Mouse (Mus musculus) MEL (cell line): Measurements from ENCODE around the gene Sprr2i. TPM values are rescaled to one million over a fixed set of nuclear protein-coding genes. Genes with fewer than 3 reads are reported as not detected.

Experiments
- DNase-seq: peaks from one replicate; pipeline ENCODE4 v3.0.0; 2011; ENCODE audit warnings: low read depth, low spot score
- H3K27ac ChIP-seq: 2 replicates; pipeline ENCODE4 v1.5.1; 2012; ENCODE audit warnings: low read depth, mild to moderate bottlenecking, control low read depth, low read length, moderate library complexity; ENCODE audit not compliant: control insufficient read depth
- H3K27me3 ChIP-seq, 2 experiments: fragments of 150-350 bp in 1 of 2; sonication (generic) in 1 of 2; 2 replicates each; pipeline ENCODE4 v1.6.1; 2012; ENCODE audit warnings: low read length in 2 of 2, mild to moderate bottlenecking in 2 of 2, improper control_type of control experiment in 1 of 2, moderate library complexity in 1 of 2; ENCODE audit not compliant: insufficient read depth in 2 of 2, control insufficient read depth in 1 of 2
- H3K36me3 ChIP-seq, 2 experiments: 2 replicates each; pipeline ENCODE4 v1.6.1; 2012 to 2014; ENCODE audit warnings: low read length in 2 of 2, improper control_type of control experiment in 1 of 2, inconsistent platforms in 1 of 2, mild to moderate bottlenecking in 1 of 2; ENCODE audit not compliant: insufficient read depth in 2 of 2, control insufficient read depth in 1 of 2
- H3K4me1 ChIP-seq, 2 experiments: fragments of 150-350 bp in 1 of 2; sonication (generic) in 1 of 2; 2 replicates each; pipeline ENCODE4 v1.6.1; 2012; ENCODE audit warnings: low read length in 2 of 2, improper control_type of control experiment in 1 of 2, mild to moderate bottlenecking in 1 of 2; ENCODE audit not compliant: insufficient read depth in 2 of 2, control insufficient read depth in 1 of 2
- H3K4me3 ChIP-seq, 2 experiments: fragments of 150-350 bp in 1 of 2; sonication (generic) in 1 of 2; 2 replicates each; pipeline ENCODE4 v1.5.1; 2012; ENCODE audit warnings: low read depth in 2 of 2, low read length in 2 of 2, mild to moderate bottlenecking in 2 of 2, moderate library complexity in 2 of 2, control low read depth in 1 of 2, improper control_type of control experiment in 1 of 2; ENCODE audit not compliant: control insufficient read depth in 1 of 2, insufficient read depth in 1 of 2
- H3K79me2 ChIP-seq: 2 replicates; pipeline ENCODE4 v1.6.1; 2012; ENCODE audit warnings: mild to moderate bottlenecking, low read length, moderate library complexity; ENCODE audit not compliant: control insufficient read depth, poor library complexity, insufficient read depth
- H3K9ac ChIP-seq: 2 replicates; pipeline ENCODE4 v1.6.1; 2012; ENCODE audit warnings: low read depth, mild to moderate bottlenecking, control low read depth, low read length, moderate library complexity; ENCODE audit not compliant: control insufficient read depth, poor library complexity, severe bottlenecking
- H3K9me3 ChIP-seq: fragments of 150-350 bp; sonication (generic); replicated peaks from 2 replicates; pipeline ENCODE4 v1.6.1; 2012; ENCODE audit warnings: mild to moderate bottlenecking, low read length, improper control_type of control experiment, moderate library complexity; ENCODE audit not compliant: insufficient read depth
- CTCF ChIP-seq, 3 experiments: IDR thresholded peaks in 2 of 3; conservative IDR thresholded peaks in 1 of 3; 2 replicates each; pipeline ENCODE4 v1.5.1; 2011 to 2012; ENCODE audit warnings: low read length in 3 of 3, low read depth in 2 of 3, mild to moderate bottlenecking in 2 of 3, improper control_type of control experiment in 1 of 3, inconsistent platforms in 1 of 3, mixed read lengths in 1 of 3, moderate library complexity in 1 of 3; ENCODE audit not compliant: control insufficient read depth in 1 of 3, insufficient read depth in 1 of 3, poor library complexity in 1 of 3, severe bottlenecking in 1 of 3
- E2F4 ChIP-seq: IDR thresholded peaks from 2 replicates; pipeline ENCODE4 v1.6.1; 2011; ENCODE audit warnings: low read depth, low read length, improper control_type of control experiment, borderline replicate concordance
- ELF1 ChIP-seq: IDR thresholded peaks from 2 replicates; pipeline ENCODE4 v1.6.1; 2014; ENCODE audit warnings: low read depth, mild to moderate bottlenecking, inconsistent platforms, low read length, improper control_type of control experiment, moderate library complexity
- EP300 ChIP-seq, 2 experiments: IDR thresholded peaks; 2 replicates each; pipeline ENCODE4 v1.6.1; 2011; ENCODE audit warnings: improper control_type of control experiment in 2 of 2, low read length in 2 of 2, low read depth in 1 of 2, mild to moderate bottlenecking in 1 of 2
- ETS1 ChIP-seq: IDR thresholded peaks from 2 replicates; pipeline ENCODE4 v1.6.1; 2012; ENCODE audit warnings: low read depth, mild to moderate bottlenecking, inconsistent platforms, low read length, improper control_type of control experiment, moderate library complexity
- HCFC1 ChIP-seq: IDR thresholded peaks from 2 replicates; pipeline ENCODE4 v1.6.1; 2012; ENCODE audit warnings: low read depth, mild to moderate bottlenecking, inconsistent platforms, low read length, improper control_type of control experiment, moderate library complexity
- KAT2A ChIP-seq: conservative IDR thresholded peaks from 2 replicates; pipeline ENCODE4 v1.6.1; 2012; ENCODE audit warnings: low read depth, low read length, improper control_type of control experiment, inconsistent platforms
- MAX ChIP-seq: IDR thresholded peaks from 2 replicates; pipeline ENCODE4 v1.6.1; 2011; ENCODE audit warnings: low read length, improper control_type of control experiment
- MAZ ChIP-seq: IDR thresholded peaks from 2 replicates; pipeline ENCODE4 v1.6.1; 2012; ENCODE audit warnings: low read depth, mild to moderate bottlenecking, inconsistent platforms, low read length, improper control_type of control experiment
- MXI1 ChIP-seq: IDR thresholded peaks from 2 replicates; pipeline ENCODE4 v1.6.1; 2011; ENCODE audit warnings: mild to moderate bottlenecking, low read depth, low read length, improper control_type of control experiment
- MYC ChIP-seq: IDR thresholded peaks from 2 replicates; pipeline ENCODE4 v1.6.1; 2011; ENCODE audit warnings: low read depth, mild to moderate bottlenecking, low read length, improper control_type of control experiment, moderate library complexity
- POLR2A ChIP-seq, 2 experiments: IDR thresholded peaks; 2 replicates each; pipeline ENCODE4 v1.6.1; 2011 to 2012; ENCODE audit warnings: low read length in 2 of 2, mild to moderate bottlenecking in 2 of 2, control low read depth in 1 of 2, improper control_type of control experiment in 1 of 2, low read depth in 1 of 2, moderate library complexity in 1 of 2; ENCODE audit not compliant: control insufficient read depth in 1 of 2, insufficient read depth in 1 of 2, poor library complexity in 1 of 2
- SIN3A ChIP-seq: IDR thresholded peaks from 2 replicates; pipeline ENCODE4 v1.6.1; 2012; ENCODE audit warnings: low read length, improper control_type of control experiment, inconsistent platforms
- TAL1 ChIP-seq: IDR thresholded peaks from 2 replicates; pipeline ENCODE4 v1.6.1; 2012; ENCODE audit warnings: mild to moderate bottlenecking, inconsistent platforms, low read length, moderate library complexity, mixed read lengths
- TCF12 ChIP-seq: IDR thresholded peaks from 2 replicates; pipeline ENCODE4 v1.6.1; 2014; ENCODE audit warnings: low read depth, mild to moderate bottlenecking, inconsistent platforms, low read length, improper control_type of control experiment, moderate library complexity
- ZC3H11A ChIP-seq: IDR thresholded peaks from 2 replicates; pipeline ENCODE4 v1.6.1; 2012; ENCODE audit warnings: low read depth, mild to moderate bottlenecking, inconsistent platforms, low read length, improper control_type of control experiment
- polyA plus RNA-seq, 2 experiments: library from polyadenylated mRNA; stranded (reverse) in 1 of 2; unstranded in 1 of 2; fragments of >175 nt in 1 of 2; fragments of >200 nt in 1 of 2; gene quantifications; 2 replicates each; pipeline versions ENCODE4 v1.2.1 to v1.2.4; 2012; ENCODE audit warnings: low replicate concordance in 2 of 2, low read depth in 1 of 2; ENCODE audit not compliant: insufficient read length in 2 of 2, insufficient read depth in 1 of 2, missing spikeins in 1 of 2
- total RNA-seq: library from RNA; depleted of rRNA; stranded (reverse); fragments of 300-350 nt; gene quantifications from 2 replicates; pipeline ENCODE4 v1.2.3, GENCODE M21; 2012

Gene Sprr2i
- total and polyA plus RNA-seq, 3 experiments: not detected

GRCm38 (mm10) chr3:92438689-92439088 lies 30.9 kb downstream of the Sprr2i start, which contains the start of gene Sprr1b (continued):
- TF ChIP-seq TCF12 (no peak), KAT2A (no peak), HCFC1 (no peak)

GRCm38 (mm10) chr3:92440177-92440576 lies 32.4 kb downstream of the Sprr2i start:
- DNase-seq: no peak
- Histone ChIP-seq H3K4me3 (no peak overlapping the region), H3K27ac (no peak overlapping the region), H3K27me3 (no peaks in the 10 kb centered on the region), H3K4me1 (no peaks in the 10 kb centered on the region), H3K79me2 (no peaks in the 10 kb centered on the region), H3K9me3 (no peaks in the 10 kb centered on the region), H3K36me3 (no peaks in the 10 kb centered on the region), H3K9ac (no peak overlapping the region)
- TF ChIP-seq ELF1: no peak
- no peak for TF ChIP-seq TAL1
- no peak for TF ChIP-seq E2F4
- TF ChIP-seq MXI1: no peak
- TF ChIP-seq KAT2A: no peak
- TF ChIP-seq ZC3H11A: no peak
- no peak for TF ChIP-seq ETS1
- TF ChIP-seq MAZ: no peak
- TF ChIP-seq SIN3A: no peak

- no peak for DNase-seq
- Histone ChIP-seq H3K9me3 (no peaks in the 10 kb centered on the region), H3K4me1 (no peaks in the 10 kb centered on the region), H3K27ac (no peak overlapping the region), H3K27me3 (no peaks in the 10 kb centered on the region), H3K4me3 (no peak overlapping the region), H3K9ac (no peak overlapping the region), H3K36me3 (no peaks in the 10 kb centered on the region), H3K79me2 (no peaks in the 10 kb centered on the region)
- TF ChIP-seq POLR2A (IDR thresholded peaks at IDR 0.05; ENCODE audit: control insufficient read depth in 1 of 2, insufficient read depth in 1 of 2, low read depth in 1 of 2, low read length in 2 of 2, poor library complexity in 1 of 2) (no peak), ELF1 (no peak), CTCF (IDR thresholded peaks at IDR 0.05 in 2 of 3, conservative IDR thresholded peaks at IDR 0.05 in 1 of 3; ENCODE audit: control insufficient read depth in 1 of 3, insufficient read depth in 1 of 3, low read depth in 2 of 3, low read length in 3 of 3, poor library complexity in 1 of 3, severe bottlenecking in 1 of 3) (no peak), MYC (no peak), TCF12 (no peak), MAX (no peak), EP300 (IDR thresholded peaks at IDR 0.05; ENCODE audit: low read depth in 1 of 2, low read length in 2 of 2) (no peak)
These were observed 47.4 kb downstream of the Sprr2i start for GRCm38 (mm10) chr3:92455151-92455550.
